Mouse (Mus musculus) gastrocnemius, postnatal 10 days (tissue): ENCODE data around the gene Gm17019. TPM values are rescaled to one million over a fixed set of nuclear protein-coding genes. Genes with fewer than 3 reads are reported as not detected.
"Not testable (repeated sequence)": the region's sequence is repeated elsewhere in the genome, so short reads cannot be mapped to it uniquely, and the experiment has no call there.

Source experiments
- DNase-seq: peaks from one replicate; pipeline ENCODE4 v3.0.0; 2021; ENCODE audit warnings: mixed read lengths
- long read RNA-seq, 2 experiments: library from polyadenylated mRNA; stranded (forward); transcript quantifications; one replicate each; pipeline ENCODE4 v2.0.0; 2021
- total RNA-seq, 2 experiments: library from RNA; stranded (reverse); gene quantifications; 2 replicates each; pipeline ENCODE4 v1.2.3; 2021

Gene Gm17019
- total RNA-seq: not detected
- long read RNA-seq, experiment 1: 0 reads
- long read RNA-seq, experiment 2: 0 reads

DNA sequence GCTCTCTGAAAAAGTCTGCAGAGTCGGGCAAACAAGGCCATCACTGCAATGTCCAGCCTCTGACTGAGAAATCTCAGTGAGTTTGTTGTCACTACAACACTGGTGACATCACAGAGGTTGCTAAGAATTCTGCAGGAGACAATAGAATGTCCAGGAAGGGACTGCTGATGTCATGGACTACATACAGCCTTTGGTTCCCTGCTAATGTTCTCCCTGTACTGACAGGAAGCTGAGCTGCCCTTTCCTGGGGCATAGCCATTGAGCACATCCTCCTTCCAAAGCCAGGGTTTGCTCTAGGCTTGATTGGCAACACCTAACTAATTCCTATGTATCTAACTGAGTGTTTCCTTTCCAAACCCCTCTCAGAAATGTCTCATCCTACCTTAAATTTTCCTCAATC is at the start of gene Gm17019:
Gene Gm17019 (minus strand): TSS at position 101 of the 400 bp plus-strand sequence.
- DNase-seq: not testable (repeated sequence)

DNA sequence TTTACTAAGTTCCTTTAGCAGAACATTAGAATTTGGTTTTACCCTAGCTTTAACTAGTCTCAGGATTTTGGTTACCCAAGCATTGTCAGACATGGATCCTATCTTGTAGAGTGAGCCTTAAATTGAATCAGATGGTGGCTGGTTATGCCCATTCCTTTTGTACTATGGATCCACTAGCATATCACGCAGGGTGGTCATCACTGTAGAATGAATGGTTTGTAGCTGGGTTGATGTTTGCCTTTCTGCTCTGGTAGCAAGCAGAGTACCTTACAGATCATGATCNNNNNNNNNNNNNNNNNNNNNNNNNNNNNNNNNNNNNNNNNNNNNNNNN is 29.6 kb upstream of the Gm17019 start:
- DNase-seq: not testable (repeated sequence)

DNA sequence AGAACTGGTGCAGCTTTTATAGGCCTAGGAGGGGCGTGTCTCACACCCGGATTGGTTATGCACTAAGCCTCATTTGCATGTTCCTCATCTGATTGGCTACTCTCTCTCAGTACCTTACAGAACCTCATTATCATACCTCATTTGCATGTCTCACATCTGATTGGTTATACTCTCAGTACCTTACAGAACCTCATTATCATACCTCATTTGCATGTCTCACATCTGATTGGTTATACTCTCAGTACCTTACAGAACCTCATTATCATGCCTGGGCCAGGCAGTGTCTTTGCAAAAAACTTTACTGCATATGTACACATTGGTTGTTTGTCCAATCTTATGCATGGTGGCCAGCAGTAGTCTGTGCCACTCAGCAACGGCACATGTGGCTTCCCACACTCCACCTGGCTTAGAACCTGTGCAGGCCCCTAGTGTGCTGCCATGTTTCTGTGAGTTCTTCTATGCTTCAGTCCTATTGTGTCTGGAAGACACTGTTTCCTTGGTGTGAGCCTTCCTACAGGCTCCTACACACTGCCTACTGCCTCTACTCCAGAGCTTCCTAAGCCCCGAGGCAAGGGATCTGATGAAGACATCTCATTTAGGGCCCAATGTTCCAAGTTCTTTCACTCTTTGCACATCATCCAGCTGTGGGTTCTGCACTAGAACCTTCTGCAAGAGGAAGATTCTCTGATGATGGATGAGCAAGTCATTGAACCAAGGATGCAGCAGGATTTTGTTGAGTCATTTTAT is 29.0 kb upstream of the Gm17019 start:
- DNase-seq: not testable (repeated sequence)

DNA sequence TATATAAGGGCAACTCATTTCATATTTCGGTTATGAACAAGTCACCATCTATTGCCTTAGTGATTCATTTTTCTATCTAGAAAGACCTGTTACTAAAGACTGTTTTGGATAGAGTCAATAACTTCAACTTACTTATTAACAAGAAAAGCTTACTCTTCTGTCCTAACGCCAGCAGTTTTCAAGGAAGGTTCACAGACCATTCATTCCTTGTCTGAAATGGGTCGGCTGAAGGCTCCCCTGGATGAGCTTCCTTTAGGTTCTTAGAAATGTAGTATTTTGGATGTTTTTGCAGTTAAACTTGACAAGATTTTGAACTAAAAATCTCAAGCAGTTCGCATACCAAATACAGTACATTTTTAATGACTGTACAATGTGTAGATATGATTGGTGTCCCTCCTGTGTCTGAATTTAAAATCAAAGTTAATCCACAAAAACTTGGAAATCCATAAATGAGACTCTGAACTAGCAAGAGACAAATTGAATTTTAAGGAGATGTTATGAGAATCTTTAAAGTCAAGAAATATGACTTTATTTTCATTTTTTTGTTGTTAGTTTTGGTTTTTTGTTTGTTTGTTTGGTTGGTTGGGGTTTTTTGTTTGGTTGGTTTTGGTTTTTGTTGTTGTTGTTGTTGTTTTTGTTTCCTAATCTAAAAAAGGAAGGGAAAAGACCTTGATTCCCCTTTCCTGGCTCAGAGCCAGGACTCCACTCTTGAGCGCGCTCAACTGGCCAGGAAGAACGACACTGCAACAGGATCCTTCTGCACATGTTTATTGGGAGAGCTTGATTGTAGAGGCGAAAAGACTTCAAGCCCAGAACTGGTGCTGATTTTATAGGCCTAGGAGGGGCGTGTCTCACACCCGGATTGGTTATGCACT is 21.6 kb upstream of the Gm17019 start:
- not testable (repeated sequence) for DNase-seq

DNA sequence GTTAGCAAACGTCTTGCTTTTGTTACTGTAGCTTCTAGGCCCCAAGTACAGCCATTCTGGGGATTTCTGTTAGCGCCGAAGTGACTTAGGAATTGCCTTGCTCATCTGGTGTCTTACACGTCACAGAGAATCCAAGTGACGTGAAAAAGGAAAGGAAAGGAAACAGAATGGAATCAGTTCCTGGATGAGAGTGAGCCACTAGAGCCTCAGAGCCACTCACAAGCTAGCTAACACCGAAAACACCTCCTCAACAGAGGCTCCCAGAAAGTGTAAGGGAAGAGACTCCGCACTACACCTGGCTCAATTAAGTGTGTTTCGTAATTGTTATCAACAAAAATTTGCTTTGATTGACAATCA is 20.8 kb upstream of the Gm17019 start:
- DNase-seq: not testable (repeated sequence)

DNA sequence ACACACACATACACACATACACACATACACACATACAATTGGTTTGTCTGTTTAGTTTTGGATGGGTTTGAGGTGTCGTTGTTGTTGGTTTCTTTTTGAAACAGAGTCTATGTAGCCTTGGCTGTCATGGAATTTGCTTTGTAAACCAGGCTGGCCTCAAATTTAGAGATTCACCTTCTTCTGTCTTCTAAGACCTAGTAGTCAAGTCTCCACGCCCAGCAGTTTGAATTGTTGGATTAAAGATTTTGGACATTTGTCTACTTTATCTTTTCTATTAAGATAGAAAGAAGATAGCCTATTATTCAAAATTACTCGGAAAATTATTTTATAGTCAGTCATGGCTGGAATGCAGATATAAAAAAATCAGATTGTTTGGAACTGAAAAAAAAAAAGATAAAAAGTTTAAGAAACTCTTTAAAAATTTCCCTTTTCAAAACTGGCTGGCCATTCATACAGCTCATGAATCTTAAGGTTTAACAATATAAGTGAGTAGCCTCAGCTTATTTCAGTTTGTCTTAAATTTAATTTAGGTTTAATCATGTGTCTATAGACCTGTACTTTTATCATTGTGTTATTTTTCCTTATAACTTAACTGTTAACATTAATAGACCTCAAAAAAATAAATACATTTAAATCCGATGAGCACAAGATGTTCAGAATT is 20.3 kb upstream of the Gm17019 start:
- not testable (repeated sequence) for DNase-seq

DNA sequence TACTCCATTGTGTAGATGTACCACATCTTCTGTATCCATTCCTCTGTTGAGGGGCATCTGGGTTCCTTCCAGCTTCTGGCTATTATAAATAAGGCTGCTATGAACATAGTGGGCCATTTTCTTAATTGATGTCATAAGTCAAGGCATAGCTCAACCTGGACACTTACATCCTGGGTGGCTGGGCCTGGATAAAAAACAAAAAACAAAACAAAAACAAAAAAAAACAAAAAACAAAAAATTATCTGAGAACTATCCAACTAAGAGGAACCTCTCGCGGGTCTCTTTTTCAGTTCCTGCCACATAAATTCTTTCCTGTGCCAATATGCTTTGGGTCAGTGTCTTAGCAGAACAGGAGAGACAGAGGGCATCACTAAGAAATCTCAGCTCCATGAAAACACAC is 18.0 kb upstream of the Gm17019 start:
- DNase-seq: not testable (repeated sequence)

DNA sequence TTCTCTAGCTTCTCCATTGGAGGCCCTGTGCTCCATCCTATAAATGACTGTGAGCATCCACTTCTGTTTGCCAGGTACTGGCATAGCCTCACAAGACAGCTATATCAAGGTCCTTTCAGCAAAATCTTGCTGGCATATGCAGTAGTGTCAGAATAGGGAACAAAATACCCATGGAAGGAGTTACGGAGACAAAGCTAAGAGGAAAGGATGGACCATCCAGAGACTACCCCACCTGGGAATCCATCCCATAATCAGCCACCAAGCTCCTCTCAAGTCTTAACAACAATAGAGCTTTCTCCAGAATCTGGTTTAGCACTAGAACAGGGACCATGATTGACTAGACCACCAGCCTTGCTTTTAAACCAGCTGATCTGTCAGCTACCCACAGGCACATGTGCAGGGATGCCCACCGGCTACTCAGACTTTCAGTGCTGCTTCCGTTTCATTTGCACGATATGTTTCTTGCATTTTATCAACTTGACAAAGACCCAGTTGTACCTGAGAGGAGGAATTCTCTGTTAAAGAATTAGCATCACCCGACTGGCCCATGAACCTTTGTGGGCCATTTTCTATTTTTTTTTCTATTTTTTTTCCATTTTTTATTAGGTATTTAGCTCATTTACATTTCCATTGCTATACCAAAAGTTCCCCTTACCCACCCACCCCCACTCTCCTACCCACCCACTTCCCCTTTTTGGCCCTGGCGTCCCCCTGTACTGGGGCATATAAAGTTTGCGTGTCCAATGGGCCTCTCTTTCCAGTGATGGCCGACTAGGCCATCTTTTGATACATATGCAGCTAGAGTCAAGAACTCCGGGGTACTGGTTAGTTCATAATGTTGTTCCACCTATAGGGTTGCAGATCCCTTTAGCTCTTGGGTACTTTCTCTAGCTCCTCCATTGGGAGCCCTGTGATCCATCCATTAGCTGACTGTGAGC is 12.3 kb upstream of the Gm17019 start:
- DNase-seq: not testable (repeated sequence)

DNA sequence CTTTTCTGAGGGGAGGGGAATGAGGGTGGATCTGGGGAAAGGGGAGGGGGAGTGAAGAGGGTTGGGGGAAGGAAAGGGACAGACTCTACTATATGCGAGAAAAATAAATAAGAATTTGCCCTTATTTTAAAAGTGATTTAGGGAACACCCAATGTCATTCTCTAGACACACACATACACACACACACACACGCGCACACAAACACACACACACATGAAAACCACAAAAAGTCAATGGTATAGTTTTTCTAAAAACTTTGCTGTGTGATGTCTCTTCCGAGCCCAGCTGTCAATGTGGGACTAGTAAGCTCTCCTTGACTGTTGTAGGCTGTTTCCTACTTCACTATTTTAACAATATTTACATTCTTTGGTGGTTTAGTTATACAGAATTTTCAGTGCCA is 8.0 kb upstream of the Gm17019 start:
- not testable (repeated sequence) for DNase-seq

DNA sequence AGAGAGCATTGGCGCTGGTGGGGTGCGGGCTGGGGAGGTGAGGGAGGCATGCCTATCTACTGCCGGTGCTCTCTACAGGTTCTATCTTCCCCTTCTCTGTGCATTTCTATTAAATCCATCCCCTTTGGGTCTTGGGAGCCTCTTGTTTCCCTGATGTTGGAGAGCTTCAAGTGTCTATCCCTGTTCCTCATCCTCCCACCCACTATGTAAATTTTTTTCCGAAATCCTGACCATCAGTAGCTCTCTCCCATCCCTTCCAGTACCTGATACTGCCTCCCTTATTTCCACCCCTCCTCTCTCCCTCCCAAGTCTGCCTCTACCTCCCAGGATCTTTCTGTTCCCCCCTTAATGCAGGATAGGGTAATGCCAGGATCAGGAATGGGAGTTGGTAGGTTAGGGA is 7.2 kb upstream of the Gm17019 start:
- not testable (repeated sequence) for DNase-seq

DNA sequence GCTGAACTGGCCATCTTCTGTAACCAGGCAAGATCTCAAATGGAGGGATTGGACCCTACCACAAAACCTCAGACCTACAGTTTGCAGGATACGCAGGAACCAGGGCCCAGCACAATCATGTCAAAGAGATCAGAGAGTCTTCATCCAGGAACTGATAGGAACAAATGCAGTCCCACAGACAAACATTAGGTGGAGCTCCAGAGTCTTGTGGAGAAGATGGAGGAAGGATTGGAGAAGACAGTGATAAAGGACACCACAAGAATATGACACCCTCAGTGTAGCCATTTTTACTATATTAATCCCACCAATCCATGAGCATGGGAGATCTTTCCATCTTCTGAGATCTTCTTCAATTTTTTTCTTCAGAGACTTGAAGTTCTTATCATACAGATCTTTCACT is 8.5 kb downstream of the Gm17019 start:
- not testable (repeated sequence) for DNase-seq

DNA sequence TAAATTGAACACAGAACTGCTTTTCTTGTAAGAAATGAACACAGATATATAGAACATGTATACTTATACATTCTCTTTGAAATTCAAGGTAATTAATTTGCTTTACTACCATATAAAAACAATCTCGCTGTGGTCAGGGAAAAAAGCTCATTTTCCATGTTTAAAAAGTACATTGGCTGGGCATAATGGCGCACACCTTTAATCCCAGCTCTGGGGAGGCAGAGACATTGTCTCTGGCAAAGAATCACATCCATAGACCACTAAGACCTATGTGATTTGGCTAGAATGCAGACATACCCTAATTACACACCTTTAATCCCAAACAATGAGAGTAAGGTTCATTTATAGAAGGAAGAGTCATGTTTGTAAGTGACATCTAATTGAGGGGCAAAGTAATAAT is 12.7 kb downstream of the Gm17019 start:
- not testable (repeated sequence) for DNase-seq

DNA sequence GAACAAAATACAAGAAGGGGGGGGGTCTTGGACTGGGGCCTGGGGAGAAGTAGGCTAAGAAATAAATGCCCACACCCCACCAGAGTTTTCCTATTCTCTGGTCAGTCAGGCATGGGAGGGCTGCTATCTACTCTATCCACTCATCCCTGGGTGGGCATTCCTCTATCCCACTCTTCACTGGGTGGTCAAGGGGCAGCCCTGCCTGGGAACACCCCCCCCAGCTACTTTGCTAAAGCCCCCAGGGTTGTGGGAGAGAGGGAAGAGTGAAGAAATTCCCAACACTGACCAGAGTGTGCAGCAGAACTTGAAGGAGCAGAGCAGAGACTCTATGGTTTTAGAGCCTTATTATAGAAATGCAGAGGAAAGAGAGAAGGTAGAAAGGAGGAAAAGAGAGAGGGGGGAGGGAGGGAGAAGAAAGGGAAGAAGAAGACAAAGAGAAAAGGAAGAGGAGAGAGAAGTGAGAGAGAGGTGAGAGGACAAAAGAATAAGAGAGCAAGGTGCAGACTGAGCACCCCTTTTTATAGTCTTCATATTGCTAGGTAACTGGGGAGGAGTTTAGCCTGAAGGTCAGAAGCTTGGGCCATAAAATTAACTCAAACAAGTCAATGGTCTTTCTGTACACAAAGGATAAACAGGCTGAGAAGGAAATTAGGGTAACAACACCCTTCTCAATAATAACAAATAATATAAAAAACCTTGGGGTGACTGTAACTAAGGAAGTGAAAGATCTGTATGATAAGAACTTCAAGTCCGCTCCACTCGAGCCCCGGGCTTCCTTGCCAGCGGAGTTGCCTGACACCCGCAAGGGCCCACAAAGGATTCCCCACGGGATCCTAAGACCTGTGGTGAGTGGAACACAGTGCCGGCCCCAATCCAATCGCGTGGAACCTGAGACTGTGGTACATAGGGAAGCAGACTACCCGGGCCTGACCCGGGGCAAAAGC is 21.9 kb downstream of the Gm17019 start:
- not testable (repeated sequence) for DNase-seq

DNA sequence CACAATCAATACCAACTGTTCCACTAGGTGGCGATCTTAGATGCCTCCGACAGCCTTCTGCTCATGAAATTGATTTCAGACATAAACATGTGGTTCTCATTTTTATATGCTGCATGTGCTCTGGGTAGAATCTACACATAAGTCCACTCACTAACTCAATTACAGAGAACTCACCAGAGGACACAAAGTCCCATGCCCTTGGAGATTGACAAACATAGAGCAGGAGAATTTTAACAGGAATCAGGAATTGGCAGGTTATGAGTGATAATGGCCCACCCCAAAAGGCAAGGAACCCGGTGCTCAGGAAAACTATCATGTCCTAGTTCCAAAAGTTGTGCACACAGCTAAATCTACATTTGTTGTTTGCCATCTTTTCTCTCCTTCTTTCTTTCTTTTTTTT is 25.9 kb downstream of the Gm17019 start:
- not testable (repeated sequence) for DNase-seq

DNA sequence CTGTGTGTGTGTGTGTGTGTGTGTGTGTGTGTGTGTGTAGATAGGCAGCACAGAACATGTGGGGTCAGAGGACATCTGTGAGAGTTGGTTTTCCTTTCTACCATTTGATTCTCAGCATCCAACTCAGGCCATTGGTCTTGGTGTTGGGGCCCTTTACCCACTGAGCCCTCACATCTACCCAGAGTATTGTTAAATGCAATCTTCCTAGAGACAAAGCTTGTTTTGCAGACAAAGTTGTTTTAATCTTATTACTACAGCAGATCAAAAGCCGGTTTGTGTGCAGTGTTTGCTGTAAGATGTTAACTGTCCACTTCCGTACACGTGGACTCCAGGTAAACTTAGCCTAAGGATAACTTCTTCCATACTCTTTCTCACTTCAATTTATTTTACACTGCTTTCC is 26.5 kb downstream of the Gm17019 start:
- DNase-seq: not testable (repeated sequence)

DNA sequence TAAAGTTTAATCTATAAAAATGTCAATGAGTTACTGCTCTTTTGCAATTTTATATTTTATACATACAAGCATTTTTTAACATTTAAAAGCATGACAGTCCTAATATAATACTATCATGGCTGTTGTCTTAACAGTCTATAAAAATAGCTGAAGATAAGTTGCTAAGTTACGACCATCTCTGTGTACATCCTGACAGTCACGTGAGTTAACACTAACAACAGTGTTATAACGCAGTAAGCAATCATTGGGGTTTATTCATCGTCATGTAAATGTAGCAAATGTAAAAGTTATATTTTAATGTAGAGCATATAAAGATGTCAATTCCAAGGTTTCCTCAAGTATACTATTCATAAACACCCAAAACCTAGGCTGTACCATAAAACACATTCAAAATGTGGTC is 27.2 kb downstream of the Gm17019 start:
- not testable (repeated sequence) for DNase-seq

DNA sequence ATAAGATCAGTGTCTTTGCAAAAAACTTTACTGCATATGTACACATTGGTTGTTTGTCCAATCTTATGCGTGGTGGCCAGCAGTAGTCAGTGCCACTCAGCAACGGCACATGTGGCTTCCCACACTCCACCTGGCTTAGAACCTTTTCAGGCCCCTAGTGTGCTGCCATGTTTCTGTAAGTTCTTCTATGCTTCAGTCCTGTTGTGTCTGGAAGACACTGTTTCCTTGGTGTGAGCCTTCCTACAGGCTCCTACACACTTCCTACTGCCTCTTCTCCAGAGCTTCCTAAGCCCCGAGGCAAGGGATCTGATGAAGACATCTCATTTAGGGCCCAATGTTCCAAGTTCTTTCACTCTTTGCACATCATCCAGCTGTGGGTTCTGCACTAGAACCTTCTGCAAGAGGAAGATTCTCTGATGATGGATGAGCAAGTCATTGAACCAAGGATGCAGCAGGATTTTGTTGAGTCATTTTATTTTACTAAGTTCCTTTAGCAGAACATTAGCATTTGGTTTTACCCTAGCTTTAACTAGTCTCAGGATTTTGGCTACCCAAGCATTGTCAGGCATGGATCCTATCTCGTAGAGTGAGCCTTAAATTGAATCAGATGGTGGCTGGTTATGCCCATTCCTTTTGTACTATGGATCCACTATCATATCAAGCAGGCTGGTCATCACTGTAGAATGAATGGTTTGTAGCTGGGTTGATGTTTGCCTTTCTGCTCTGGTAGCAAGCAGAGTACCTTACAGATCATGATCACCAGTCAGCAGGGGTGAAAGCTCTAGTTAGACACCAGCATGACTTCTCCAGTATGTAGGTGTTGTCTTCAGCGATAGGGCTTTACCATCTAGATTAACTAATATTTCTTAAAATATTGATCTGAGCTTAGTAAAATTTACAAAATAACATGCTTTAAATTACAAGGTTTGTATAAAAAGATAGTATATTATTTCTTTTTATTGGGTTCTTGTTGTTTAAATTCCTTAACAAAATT is 27.9 kb downstream of the Gm17019 start:
- DNase-seq: not testable (repeated sequence)

DNA sequence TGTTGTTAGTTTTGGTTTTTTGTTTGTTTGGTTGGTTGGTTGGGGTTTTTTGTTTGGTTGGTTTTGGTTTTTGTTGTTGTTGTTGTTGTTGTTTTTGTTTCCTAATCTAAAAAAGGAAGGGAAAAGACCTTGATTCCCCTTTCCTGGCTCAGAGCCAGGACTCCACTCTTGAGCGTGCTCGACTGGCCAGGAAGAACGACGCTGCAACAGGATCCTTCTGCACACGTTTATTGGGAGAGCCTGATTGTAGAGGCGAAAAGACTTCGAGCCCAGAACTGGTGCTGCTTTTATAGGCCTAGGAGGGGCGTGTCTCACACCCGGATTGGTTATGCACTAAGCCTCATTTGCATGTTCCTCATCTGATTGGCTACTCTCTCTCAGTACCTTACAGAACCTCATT is 34.7 kb downstream of the Gm17019 start:
- not testable (repeated sequence) for DNase-seq

DNA sequence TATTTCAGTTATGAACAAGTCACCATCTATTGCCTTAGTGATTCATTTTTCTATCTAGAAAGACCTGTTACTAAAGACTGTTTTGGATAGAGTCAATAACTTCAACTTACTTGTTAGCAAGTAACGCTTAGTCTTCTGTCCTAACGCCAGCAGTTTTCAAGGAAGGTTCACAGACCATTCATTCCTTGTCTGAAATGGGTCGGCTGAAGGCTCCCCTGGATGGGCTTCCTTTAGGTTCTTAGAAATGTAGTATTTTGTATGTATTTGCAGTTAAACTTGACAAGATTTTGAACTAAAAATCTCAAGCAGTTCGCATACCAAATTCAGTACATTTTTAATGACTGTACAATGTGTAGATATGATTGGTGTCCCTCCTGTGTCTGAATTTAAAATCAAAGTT is 35.2 kb downstream of the Gm17019 start:
- DNase-seq: peak; percentile 4
